Mouse (Mus musculus) hindbrain, embryonic 16.5 days (tissue): Measurements from ENCODE around the gene Card10. TPM values are rescaled to one million over a fixed set of nuclear protein-coding genes. Genes with fewer than 3 reads are reported as not detected.

Experiments used
- ATAC-seq: fragments of 200-750 bp; cut with Nextera tagmentation; 2 replicates; pipeline ENCODE4 v1.8.0; 2017; ENCODE audit warnings: moderate TSS enrichment, moderate library complexity
- H3K27ac ChIP-seq: fragments of 300-500 bp; sonication (generic); 2 replicates; pipeline ENCODE4 v1.5.1; 2014; ENCODE audit warnings: low read depth, mild to moderate bottlenecking, control low read depth, low read length, moderate library complexity
- H3K27me3 ChIP-seq: fragments of 300-500 bp; sonication (generic); replicated peaks from 2 replicates; pipeline ENCODE4 v1.6.1; 2014; ENCODE audit warnings: low read length; ENCODE audit not compliant: control insufficient read depth, insufficient read depth
- H3K36me3 ChIP-seq: fragments of 300-500 bp; sonication (generic); 2 replicates; pipeline ENCODE4 v1.6.1; 2014; ENCODE audit warnings: mild to moderate bottlenecking, low read length, moderate library complexity, mixed read lengths; ENCODE audit not compliant: control insufficient read depth, insufficient read depth
- H3K4me1 ChIP-seq: fragments of 300-500 bp; sonication (generic); 2 replicates; pipeline ENCODE4 v1.6.1; 2014; ENCODE audit warnings: low read depth, low read length; ENCODE audit not compliant: control insufficient read depth, insufficient read depth
- H3K4me2 ChIP-seq: fragments of 300-500 bp; sonication (generic); 2 replicates; pipeline ENCODE4 v1.6.1; 2014; ENCODE audit warnings: mild to moderate bottlenecking, low read length, control low read depth, moderate library complexity
- H3K4me3 ChIP-seq: fragments of 300-500 bp; sonication (generic); 2 replicates; pipeline ENCODE4 v1.5.1; 2014; ENCODE audit warnings: mild to moderate bottlenecking, low read length, control low read depth, moderate library complexity
- H3K9ac ChIP-seq: fragments of 300-500 bp; sonication (generic); 2 replicates; pipeline ENCODE4 v1.6.1; 2014; ENCODE audit warnings: low read depth, mild to moderate bottlenecking, control low read depth, low read length, moderate library complexity
- H3K9me3 ChIP-seq: fragments of 300-500 bp; sonication (generic); 2 replicates; pipeline ENCODE4 v1.6.1; 2014; ENCODE audit warnings: mild to moderate bottlenecking, low read length, moderate library complexity; ENCODE audit not compliant: control insufficient read depth
- WGBS: fragments of 180-500 bp; shearing (Covaris S2); extraction: QIAGEN DNeasy Blood & Tissue Kit; methylation state at CpG from one replicate; pipeline ENCODE4 v1.1.7; 2014; 5-methylcytosine and 5-hydroxymethylcytosine counted together
- polyA plus RNA-seq: library from polyadenylated mRNA; unstranded; fragments of >200 nt; fragmentation: Nextera tagmentation; extraction: Ambion mirVana; gene quantifications from 2 replicates; pipeline ENCODE4 v1.2.1, GENCODE M21; 2015

Card10 gene
- polyA plus RNA-seq, 1 experiment from 2014 or later = 2.5 TPM

- no peak for ATAC-seq
- H3K9ac ChIP-seq = peak overlapping the region; percentile 4; the same call in 1 of the 2 replicates
- H3K9me3 ChIP-seq = no peaks in the 10 kb centered on the region
- no peaks in the 10 kb centered on the region for H3K27me3 ChIP-seq
- H3K4me2 ChIP-seq = no peak overlapping the region
- 17% methylated on average over 5 of the region's 5 CpGs for WGBS
- H3K4me3 ChIP-seq = no peak overlapping the region
- H3K4me1 ChIP-seq = peaks cover 10% of the 10 kb centered on the region
- H3K27ac ChIP-seq = no peak overlapping the region
- no peaks in the 10 kb centered on the region for H3K36me3 ChIP-seq
Measured at GRCm38 (mm10) chr15:78828315-78828714, 25.5 kb upstream of the Card10 start.

GRCm38 (mm10) chr15:78826213-78827204, 23.7 kb upstream of the Card10 start:
- no peaks in the 10 kb centered on the region for H3K9me3 ChIP-seq
- H3K27me3 ChIP-seq = no peaks in the 10 kb centered on the region
- H3K27ac ChIP-seq = no peak overlapping the region
- peak; percentile 69 for ATAC-seq
- WGBS = 23% methylated on average over 28 of the region's 28 CpGs
- H3K4me2 ChIP-seq = no peak overlapping the region
- no peak overlapping the region for H3K4me3 ChIP-seq
- H3K9ac ChIP-seq = no peak overlapping the region
- H3K4me1 ChIP-seq = peaks cover 4% of the 10 kb centered on the region
- H3K36me3 ChIP-seq = no peaks in the 10 kb centered on the region

- no peaks in the 10 kb centered on the region for H3K4me1 ChIP-seq
- 76% methylated on average over 6 of the region's 6 CpGs for WGBS
- no peak overlapping the region for H3K9ac ChIP-seq
- no peak overlapping the region for H3K4me3 ChIP-seq
- ATAC-seq = no peak
- H3K27me3 ChIP-seq = no peaks in the 10 kb centered on the region
- H3K9me3 ChIP-seq = no peaks in the 10 kb centered on the region
- H3K4me2 ChIP-seq = no peak overlapping the region
- H3K36me3 ChIP-seq = no peaks in the 10 kb centered on the region
- H3K27ac ChIP-seq = no peak overlapping the region
Measured at GRCm38 (mm10) chr15:78816074-78816391, 13.2 kb upstream of the Card10 start.

- ATAC-seq = no peak
- 66% methylated on average over 11 of the region's 11 CpGs for WGBS
- Histone ChIP-seq H3K4me2 (no peak overlapping the region), H3K27ac (no peak overlapping the region), H3K27me3 (no peaks in the 10 kb centered on the region), H3K4me1 (no peaks in the 10 kb centered on the region), H3K9ac (no peak overlapping the region), H3K4me3 (no peak overlapping the region), H3K36me3 (no peaks in the 10 kb centered on the region), H3K9me3 (no peaks in the 10 kb centered on the region)
Measured at GRCm38 (mm10) chr15:78815314-78816073, 12.7 kb upstream of the Card10 start.

GRCm38 (mm10) chr15:78813603-78814002, 10.8 kb upstream of the Card10 start:
- H3K27ac ChIP-seq = no peak overlapping the region
- H3K27me3 ChIP-seq = no peaks in the 10 kb centered on the region
- H3K4me2 ChIP-seq = no peak overlapping the region
- H3K4me1 ChIP-seq = no peaks in the 10 kb centered on the region
- H3K4me3 ChIP-seq = no peak overlapping the region
- 84% methylated on average over 4 of the region's 4 CpGs for WGBS
- ATAC-seq = no peak
- H3K9ac ChIP-seq = no peak overlapping the region
- no peaks in the 10 kb centered on the region for H3K36me3 ChIP-seq
- no peaks in the 10 kb centered on the region for H3K9me3 ChIP-seq

- no peak overlapping the region for H3K27ac ChIP-seq
- H3K27me3 ChIP-seq = no peaks in the 10 kb centered on the region; the same call in 1 of the 2 replicates
- H3K36me3 ChIP-seq = no peaks in the 10 kb centered on the region
- no peaks in the 10 kb centered on the region for H3K9me3 ChIP-seq
- no peak overlapping the region for H3K4me3 ChIP-seq
- no peak overlapping the region for H3K9ac ChIP-seq
- WGBS = 71% methylated on average over 9 of the region's 9 CpGs
- no peaks in the 10 kb centered on the region for H3K4me1 ChIP-seq
- no peak overlapping the region for H3K4me2 ChIP-seq
- ATAC-seq = no peak
Measured at GRCm38 (mm10) chr15:78810146-78810545, 7.3 kb upstream of the Card10 start.

GRCm38 (mm10) chr15:78809739-78810138, 6.9 kb upstream of the Card10 start:
- Histone ChIP-seq H3K27me3 (no peaks in the 10 kb centered on the region; the same call in 1 of the 2 replicates), H3K9me3 (no peaks in the 10 kb centered on the region), H3K4me3 (no peak overlapping the region), H3K27ac (no peak overlapping the region), H3K9ac (no peak overlapping the region), H3K4me1 (no peaks in the 10 kb centered on the region), H3K36me3 (no peaks in the 10 kb centered on the region), H3K4me2 (no peak overlapping the region)
- WGBS = 65% methylated on average over 9 of the region's 9 CpGs
- no peak for ATAC-seq

- Histone ChIP-seq H3K36me3 (no peaks in the 10 kb centered on the region), H3K9me3 (no peaks in the 10 kb centered on the region), H3K9ac (no peak overlapping the region), H3K4me2 (no peak overlapping the region), H3K27me3 (no peaks in the 10 kb centered on the region; the same call in 1 of the 2 replicates), H3K4me1 (no peaks in the 10 kb centered on the region), H3K4me3 (no peak overlapping the region), H3K27ac (no peak overlapping the region)
- 88% methylated on average over 2 of the region's 2 CpGs for WGBS
- ATAC-seq = no peak
Measured at GRCm38 (mm10) chr15:78808980-78809379, 6.1 kb upstream of the Card10 start.

- H3K9me3 ChIP-seq = no peaks in the 10 kb centered on the region
- H3K9ac ChIP-seq = no peak overlapping the region
- no peak for ATAC-seq
- no peak overlapping the region for H3K27ac ChIP-seq
- H3K36me3 ChIP-seq = no peaks in the 10 kb centered on the region
- 75% methylated on average over 3 of the region's 3 CpGs for WGBS
- peaks cover 4% of the 10 kb centered on the region for H3K27me3 ChIP-seq
- H3K4me2 ChIP-seq = no peak overlapping the region
- peaks cover 10% of the 10 kb centered on the region for H3K4me1 ChIP-seq
- no peak overlapping the region for H3K4me3 ChIP-seq
Measured at GRCm38 (mm10) chr15:78807141-78807540, 4.3 kb upstream of the Card10 start.
